Mouse (Mus musculus) CD4-positive helper T cell, adult 2 months (primary cell): Measurements from ENCODE around the gene Gopc.
"Not testable (repeated sequence)": the region's sequence is repeated elsewhere in the genome, so short reads cannot be mapped to it uniquely, and the experiment has no call there.

ENCODE experiments used
- DNase-seq: peaks from one replicate; pipeline ENCODE4 v3.0.0-alpha.2; 2012; ENCODE audit warnings: low read depth, missing footprints, low spot score

Gene Gopc

GRCm38 (mm10) chr10:52388922-52389430, 7.1 kb upstream of the Gopc start, which contains the start of gene Nepn:
Gene Nepn (plus strand): TSS chr10:52388972.
- no peak for DNase-seq

- no peak for DNase-seq
Observed at GRCm38 (mm10) chr10:52387192-52387591, 5.3 kb upstream of the Gopc start.

- DNase-seq = peak; percentile 53
Observed at GRCm38 (mm10) chr10:52384823-52385610, 3.1 kb upstream of the Gopc start.

DNA sequence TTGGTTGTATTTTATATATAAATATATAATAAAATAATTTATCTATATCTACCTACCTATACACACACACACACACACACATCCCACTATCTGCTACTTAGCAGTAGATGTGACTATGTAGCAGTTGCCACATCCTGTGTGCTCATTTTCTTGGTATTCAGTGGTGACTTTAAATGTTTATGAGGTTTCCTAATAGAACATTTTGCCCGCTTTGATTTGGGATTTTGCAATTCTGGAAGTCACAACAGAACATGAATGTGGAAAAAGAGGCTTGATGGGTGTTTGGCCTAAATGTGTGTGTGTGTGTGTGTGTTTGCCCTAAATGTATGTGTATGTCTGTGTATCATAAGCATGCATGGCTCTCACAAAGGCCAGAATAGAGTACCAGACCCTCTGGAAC, 1.6 kb upstream of the Gopc start:
- no peak for DNase-seq

DNA sequence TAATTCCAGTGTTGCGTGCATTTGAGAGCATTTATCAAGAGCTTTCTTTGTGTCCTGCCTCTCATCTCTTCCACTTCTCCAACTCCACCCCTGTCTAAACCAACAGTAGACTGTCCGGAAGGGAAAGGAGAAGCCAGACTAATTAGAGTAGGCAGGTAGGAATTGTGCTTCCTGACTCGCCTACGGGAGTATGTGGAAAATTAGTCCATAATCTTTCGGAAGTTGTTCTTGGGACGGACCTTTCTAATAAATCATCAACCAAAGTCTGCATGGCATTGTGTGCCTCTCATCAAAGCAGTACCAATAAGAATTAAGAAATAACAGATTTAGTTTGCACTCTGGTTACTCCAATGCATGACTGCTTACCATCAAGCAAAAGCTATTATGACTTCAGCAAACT, 1.1 kb upstream of the Gopc start:
- no peak for DNase-seq

GRCm38 (mm10) chr10:52381321-52381801, 563 bp downstream of the Gopc start:
- DNase-seq = peak; percentile 47

- no peak for DNase-seq
Observed at GRCm38 (mm10) chr10:52377813-52378212, 4.1 kb downstream of the Gopc start.

GRCm38 (mm10) chr10:52376422-52376821, 5.5 kb downstream of the Gopc start:
- DNase-seq = no peak

- DNase-seq = no peak
Observed at GRCm38 (mm10) chr10:52374651-52375050, 7.3 kb downstream of the Gopc start.

DNA sequence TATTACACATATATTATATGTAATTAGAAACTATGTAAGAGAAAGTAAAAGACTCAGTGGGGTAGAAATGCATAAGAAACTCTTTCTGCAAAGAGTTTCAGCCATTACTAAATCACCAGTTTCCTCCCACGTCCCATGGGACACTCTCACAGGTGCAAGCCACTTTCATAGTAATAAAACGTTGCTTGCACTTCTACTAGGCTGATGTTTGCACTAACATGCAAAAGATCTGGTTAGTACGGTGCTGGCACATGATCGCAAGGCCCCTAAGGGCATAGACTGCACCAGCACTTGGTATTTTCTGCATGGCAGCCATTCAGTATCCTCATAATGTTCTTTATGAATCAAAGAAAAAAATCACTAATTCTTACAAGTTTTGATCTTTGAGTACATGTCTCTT, 8.1 kb downstream of the Gopc start:
- no peak for DNase-seq

DNA sequence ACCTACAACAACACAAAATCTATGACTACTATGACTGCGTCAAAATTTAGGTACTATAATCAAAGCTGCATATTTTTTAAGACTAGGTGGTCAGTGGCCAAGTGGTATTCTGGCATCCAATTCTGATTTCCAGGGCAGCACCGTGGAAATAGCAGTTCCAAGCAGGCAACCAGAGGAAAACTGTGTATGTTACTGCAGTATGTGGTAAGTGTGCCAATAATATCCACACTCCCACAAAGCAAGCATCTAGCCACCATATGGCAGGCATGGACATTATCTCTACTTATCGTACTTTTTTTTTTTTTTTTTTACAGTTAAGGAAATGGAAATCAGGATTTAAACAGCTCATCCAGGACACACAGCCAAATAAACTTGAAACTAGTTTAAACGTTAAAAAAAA, 13.5 kb downstream of the Gopc start:
- no peak for DNase-seq

DNA sequence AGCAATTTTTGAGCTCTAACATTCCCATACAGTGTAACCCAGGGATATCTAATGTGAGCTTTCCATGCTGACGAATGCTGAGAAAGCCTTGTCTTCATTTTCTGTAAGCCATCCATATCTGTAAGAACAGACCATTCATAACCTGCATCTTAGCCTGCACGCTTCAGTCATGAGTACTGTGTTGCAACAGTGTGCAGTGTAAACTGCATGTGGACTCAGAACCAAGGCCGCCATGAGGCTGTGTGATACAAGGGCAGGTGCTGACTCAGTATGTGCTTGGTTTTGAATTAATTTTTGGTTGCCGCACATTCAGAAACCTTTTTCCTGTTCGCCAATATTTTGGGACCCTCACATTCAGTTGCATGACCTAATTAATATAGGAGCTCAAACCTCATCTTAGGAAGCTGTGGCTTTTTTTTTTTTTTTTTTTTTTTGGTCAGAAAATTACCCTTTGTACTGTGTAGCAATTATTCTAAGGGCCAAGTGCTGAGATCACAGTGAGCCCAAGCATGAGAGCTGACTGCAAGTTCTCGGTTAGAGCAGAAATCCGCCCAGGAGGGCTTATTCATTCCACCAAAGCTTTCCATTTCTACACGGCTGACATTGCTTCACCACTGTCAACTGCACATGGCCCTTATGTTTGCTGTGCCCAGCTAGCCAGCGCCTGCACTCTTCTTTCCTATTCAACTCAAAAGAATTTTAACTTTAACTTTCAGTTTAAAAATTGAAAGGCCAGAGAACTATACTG, 20.9 kb downstream of the Gopc start:
- no peak for DNase-seq

GRCm38 (mm10) chr10:52360241-52360735, 21.6 kb downstream of the Gopc start:
- DNase-seq = no peak

- no peak for DNase-seq
Observed at GRCm38 (mm10) chr10:52358467-52358866, 23.5 kb downstream of the Gopc start, which contains the start of gene Gm26741. Gene Gm26741 (plus strand): TSS chr10:52358767.

DNA sequence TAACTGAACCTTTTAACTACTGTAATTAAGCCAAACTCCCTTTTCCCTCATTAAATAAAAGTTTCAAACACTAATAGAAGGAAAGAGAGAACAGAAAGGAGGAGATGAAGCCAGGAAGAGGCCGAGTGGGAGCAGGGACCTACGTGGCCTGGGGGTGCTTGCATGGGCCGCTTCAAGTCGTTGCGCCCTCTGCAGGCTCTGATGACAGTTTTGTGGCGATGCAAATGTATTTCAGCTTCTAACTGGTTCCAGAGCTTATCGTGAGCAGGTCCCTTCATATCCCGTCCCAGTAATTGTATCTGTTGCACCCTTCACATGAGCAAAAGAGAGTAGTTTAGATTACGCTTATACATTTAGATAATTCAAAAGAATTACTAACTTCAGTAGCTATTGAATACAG, 28.7 kb downstream of the Gopc start:
- no peak for DNase-seq

DNA sequence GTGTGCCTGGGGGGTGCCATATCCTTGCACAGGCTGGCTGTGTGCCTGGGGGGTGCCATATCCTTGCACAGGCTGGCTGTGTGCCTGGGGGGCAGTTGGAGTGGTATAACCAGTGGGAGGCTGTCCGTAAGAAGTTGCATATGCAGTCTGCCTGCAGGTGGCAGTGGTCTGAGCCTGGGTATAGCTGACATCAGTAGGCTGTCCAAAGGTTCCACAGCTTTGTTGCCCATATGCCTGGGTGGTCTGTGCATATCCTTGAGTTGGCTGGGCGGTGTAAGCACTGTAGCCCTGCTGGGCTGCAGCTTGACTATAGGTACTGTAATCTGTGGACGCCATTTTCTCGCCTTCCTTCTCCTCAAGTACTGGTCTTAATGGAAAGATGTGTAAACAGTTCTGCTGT, 38.6 kb downstream of the Gopc start:
- not testable (repeated sequence) for DNase-seq

- DNase-seq = peak; percentile 8
Observed at GRCm38 (mm10) chr10:52331007-52331406, 50.9 kb downstream of the Gopc start.

GRCm38 (mm10) chr10:52321918-52322317, 60.0 kb downstream of the Gopc start:
- no peak for DNase-seq

DNA sequence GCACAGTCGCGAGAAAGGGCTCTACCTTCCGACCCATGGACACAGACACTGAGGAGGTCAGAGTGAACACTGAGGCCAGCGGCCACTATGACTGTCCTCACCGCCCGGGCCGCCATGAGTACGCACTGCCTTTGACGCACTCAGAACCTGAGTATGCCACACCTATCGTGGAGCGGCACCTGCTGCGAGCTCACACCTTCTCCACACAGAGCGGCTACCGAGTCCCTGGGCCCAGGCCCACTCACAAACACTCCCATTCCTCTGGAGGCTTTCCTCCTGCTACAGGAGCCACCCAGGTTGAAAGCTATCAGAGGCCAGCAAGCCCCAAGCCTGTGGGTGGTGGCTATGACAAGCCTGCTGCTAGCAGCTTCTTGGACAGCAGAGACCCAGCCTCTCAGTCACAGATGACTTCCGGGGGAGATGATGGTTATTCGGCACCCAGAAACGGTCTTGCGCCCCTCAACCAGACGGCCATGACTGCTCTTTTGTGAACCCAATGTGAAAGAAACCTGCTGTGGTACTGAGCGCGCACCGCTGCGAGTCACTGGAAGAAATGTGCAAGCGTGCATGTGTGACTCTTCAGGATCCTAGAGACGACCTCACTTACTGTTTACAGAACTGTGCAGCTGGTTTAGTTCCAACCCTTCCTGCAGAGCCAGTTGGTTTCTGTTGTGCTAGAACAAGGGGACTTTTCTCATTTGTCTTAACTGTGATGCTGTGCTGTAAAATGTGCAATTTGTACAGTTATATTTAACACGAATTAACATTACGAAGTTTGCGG, 62.2 kb downstream of the Gopc start:
- no peak for DNase-seq

- no peak for DNase-seq
Observed at GRCm38 (mm10) chr10:52309196-52309595, 72.7 kb downstream of the Gopc start.

DNA sequence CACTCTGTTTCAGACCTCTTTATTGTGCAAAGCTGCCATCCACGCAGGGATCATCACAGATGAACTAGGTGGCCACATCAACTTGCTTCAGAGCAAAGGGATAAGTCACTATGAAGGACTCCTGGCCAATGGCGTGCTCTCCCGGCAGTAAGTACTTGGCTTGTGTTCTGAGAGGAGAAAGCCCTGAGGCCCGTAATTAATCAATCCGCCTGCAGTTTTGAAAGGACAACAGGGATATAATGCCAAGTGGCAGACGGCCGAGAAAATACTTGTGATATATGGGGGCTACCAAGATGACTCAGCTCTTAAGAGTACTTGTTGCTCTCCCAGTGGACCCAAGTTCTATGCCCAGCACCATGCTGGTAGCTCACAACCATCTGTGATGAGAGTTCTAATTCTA, 77.3 kb downstream of the Gopc start:
- DNase-seq = no peak

GRCm38 (mm10) chr10:52302271-52302670, 79.7 kb downstream of the Gopc start:
- no peak for DNase-seq
